Mouse (Mus musculus) cerebellum, postnatal 10 days (tissue): Measurements from ENCODE around the gene Kcna5.

Experiments
- DNase-seq, 2 experiments: peaks; one replicate each; pipeline ENCODE4 v3.0.0; 2021; ENCODE audit warnings: mixed read lengths in 2 of 2

The Kcna5 gene

DNA sequence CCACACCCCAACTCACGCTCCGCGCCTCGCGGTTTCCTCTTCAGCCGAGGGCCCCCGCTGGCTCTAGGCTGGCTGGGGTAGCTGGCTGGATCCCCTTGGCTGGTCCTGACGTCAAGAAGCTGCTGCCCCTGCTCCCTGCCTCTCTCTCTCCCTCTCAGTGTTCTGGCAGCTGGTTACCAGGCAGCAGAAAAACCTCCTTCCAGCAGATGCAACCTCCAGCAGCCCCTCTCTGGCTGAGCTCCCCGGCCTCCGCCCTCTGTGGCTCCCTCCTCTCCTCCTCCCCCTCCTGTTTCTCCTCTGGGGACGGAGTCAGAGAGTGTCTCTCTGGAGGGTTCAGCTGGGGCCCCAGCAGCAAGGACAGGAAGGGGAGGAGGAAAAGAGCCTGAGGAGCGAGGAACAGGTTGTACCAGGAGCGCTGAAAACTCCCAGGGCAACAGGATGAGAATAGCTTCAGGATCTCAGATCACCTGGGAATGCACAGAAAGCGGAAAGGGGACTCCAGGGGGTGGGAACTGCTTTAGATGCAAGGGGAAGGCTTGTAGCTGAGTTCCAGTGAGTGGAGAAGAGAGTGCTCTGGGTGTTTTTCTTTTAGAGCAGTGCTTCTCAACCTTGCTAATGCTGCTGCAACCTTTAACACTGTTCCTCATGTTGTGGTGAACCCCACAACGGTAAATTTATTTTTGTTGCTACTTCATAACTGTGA lies at the start of gene Kcna5:
TSS of gene Kcna5 (minus strand) at position 205 of the 703 bp plus-strand sequence.
- peak; percentile 16 to 32 for DNase-seq

DNA sequence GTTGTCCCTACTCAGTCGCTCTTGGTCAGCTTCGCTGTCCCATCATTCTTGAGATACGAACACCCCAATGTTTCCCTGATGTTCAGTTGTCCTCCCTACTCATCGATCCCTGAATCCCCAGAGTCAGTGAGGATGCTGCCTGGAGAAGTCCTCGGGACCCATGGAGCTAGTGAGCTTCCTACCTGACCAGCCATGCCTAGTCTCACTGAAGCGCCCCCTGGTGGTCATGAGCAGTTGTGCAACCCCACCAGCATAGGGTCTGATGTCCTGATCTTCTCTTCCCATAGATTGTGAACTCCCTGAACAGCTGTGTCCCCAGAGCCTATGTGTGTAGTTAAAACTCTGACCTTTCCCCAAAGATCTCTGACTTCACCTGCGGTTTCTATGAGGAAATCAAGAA lies 47.9 kb upstream of the Kcna5 start:
- peak; percentile 70 to 76 for DNase-seq

DNA sequence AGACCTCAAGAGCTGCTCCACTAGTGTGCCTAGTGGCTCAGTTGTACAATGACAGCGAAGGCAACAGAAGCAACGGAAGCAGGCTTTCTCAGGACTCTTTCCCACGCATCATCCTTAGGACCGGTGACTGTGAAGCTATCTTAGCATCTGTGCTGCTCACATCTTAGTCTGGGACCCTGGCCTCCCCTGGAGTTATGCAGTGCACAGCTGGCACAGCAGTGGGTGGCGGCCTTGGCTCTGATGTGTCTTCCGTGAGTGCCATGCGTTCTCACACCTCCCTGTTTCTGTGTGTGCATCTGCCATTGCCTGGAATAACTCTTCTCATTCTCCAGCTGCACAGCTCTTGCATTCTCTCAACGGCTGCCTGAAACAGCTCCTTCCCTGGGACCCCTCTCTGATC lies 46.4 kb upstream of the Kcna5 start:
- DNase-seq: no peak

DNA sequence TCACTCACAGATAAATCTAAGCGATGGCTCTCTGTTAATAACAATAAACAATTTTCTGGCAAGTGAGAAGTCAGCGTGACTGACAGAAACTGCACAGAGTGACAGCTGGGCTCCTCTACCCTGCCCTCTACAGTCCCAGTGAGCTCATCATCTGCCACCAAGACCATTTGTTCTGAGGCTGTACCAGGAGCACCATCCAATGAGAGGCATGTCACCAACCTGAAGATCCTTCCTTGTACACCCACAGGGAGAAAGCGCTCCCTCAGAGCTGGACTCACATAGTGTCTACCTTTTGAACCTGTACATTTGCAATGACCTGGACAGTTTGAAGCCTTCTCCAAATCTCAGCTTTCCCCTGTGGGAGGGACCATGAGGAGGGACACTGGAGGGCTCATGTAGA lies 45.4 kb upstream of the Kcna5 start:
- DNase-seq: no peak

DNA sequence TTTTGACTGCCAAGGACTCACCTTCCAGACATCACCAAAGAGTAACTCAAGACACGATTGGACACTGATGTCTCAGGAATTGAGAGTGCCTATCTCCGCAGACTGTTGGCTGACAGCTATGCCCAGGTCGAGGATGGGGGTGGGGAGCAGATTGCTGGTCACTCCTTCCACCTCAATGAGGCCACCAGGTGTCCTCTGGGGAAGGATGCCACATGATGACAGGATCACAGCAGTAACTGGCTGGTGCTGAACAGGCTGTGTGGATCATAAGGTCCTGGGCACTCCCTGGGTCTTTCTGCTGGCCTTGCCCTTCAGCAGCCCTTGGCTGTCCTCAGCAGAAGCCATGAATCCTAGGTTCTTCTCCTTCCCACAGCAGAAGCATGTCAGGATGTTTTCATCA lies 42.2 kb upstream of the Kcna5 start:
- peak; percentile 84 to 85 for DNase-seq

DNA sequence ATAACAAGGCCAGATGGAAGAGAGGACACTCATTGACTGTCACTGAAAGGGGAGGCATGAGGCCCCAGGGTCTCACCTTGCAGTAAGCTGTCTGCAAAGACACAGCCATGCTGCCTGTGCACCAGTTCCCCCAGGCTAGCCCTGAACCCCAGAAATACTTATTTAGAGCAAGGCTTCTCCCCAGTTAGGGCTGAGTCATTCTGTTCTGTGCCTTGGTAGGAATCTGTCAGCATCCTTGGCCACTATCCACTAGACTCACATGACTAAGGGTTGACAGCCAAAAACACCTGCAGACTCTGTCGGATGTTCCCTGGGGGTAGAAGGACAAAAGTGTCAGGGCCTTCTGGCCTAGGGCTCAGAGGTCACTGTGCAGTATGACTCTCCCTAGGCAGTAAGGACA lies 41.4 kb upstream of the Kcna5 start:
- DNase-seq: no peak

DNA sequence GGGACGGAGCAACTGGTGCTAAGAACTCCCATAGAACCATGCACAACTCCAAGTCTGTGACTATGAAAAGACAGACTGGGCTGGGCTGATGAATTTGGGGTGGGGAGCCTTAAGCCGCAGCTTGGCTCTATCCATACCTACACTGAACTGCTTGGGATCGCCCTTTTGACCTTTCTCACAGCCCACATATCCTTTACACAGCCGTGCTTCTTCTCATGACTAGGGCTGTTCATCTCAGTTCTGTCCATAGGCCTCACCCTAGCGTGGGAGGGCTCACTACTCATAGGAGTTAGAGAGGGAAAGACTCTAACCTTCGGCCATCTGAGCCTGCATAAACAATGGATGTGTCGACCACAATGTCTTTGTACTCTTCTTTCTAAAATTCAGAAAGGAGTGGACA lies 39.6 kb upstream of the Kcna5 start:
- no peak for DNase-seq

DNA sequence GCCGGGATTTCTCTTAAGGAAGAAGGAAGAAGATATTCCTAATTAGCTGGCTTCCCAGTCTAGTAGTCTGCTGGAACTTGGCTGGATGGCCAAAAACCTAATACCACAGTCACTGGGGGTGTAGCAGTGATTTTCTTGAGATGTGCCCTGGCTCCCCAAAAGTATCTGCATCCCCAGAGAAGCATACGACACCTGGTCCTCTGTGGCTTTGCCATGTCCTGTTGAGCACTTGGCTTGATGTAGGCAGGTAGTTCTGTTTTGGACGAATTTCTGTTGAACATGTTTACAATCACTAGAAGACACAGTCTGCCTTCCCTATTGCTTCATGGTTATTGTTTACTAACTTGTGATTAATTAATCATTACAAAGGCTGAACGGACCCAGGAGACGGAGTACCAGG lies 37.8 kb upstream of the Kcna5 start:
- DNase-seq: peak; percentile 50 to 52

DNA sequence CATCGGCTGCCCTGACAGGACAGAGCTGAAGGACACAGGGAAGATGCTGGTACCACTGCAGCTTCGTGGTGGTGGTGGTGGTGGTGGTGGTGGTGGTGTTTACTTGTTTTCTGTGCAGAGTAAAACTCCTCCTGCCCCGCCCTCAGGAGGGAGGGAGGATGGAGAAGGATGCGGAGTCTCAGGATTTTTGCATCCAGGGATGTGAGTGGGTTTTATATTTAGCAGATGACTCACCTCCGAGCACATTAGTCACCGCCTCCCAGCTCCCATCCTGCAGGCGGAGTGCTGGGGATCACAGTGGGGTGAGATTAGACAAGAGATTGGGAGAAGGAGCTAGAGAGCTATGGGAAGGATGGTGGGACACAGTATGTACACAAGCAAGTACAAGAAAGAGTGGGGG lies 34.6 kb upstream of the Kcna5 start:
- peak in 1 of 2 experiments; percentile 27 for DNase-seq

DNA sequence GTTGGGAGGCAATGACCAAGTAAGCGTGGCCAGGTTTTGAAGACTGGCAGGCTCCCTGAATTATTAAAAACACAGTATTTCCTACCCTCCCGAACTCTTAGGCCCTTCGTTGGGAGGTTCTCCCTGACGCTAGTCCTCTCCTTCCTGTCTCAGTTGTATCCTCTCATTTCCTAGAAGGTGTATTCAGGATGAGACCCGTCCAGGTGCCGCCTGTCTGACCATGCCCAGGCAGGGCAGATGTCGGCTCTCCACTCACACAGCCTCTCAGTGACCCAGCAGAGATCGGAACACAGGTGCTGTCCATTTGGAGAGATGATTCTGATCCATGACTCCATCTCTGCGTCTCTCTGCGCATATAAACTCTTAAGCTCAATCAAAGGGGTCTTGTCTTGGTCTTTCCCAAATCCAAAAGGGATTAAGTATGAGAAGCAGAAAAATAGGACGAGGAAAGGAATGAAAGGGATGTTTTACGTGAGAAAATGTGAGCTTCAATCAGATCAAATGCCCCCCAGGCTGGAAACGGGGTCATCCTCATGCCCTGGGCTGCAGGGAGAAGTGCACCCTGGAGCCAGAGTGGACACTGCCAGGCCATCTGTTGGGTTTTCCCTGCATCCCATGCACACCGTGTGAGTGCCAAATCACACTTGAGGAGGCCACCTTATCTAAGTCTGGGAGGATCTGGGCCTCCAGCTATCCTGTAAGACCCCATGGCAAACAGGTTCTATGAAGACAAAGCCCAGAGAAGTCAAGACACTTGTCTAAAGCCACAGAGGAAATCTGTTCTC lies 33.0 kb upstream of the Kcna5 start:
- DNase-seq: peak; percentile 71 to 80

DNA sequence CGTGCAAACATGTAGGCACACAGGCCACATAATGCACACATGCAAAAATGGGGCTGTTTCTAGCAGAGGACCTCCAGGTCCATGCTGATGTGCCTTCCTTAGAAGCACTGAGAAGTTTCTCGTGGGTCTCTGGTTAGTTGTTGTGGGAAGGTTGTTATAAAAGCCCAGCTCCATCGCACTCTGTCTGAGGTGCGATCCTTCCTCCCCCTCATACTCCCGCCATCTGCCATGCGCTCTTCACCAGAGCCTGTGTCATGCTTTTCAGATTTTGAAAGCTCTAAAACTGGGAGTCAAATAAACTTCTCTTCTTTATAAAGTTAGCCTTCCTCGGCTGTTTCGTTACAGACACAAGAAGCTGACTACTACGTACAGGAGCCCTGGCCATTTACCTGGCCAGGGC lies 32.1 kb upstream of the Kcna5 start:
- DNase-seq: no peak

DNA sequence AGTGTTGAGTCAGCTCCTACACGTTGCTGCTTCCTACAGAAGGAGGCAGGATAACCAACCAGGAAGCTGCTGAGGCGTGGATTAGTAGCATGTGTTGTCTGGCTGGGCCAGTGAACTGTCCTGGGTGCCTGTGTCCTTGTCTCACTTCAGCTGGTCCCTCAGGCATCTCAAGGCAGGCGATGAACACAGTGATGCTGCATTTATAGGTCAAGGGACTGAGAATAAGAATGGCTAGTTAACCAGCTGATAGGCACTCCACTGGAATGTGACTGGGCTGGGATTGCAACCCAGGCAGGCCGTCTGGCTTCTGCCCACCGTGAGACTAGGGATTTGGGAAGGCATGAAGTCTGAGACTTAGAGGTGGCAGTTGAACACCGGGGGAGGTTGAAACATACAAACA lies 29.2 kb upstream of the Kcna5 start:
- no peak for DNase-seq

DNA sequence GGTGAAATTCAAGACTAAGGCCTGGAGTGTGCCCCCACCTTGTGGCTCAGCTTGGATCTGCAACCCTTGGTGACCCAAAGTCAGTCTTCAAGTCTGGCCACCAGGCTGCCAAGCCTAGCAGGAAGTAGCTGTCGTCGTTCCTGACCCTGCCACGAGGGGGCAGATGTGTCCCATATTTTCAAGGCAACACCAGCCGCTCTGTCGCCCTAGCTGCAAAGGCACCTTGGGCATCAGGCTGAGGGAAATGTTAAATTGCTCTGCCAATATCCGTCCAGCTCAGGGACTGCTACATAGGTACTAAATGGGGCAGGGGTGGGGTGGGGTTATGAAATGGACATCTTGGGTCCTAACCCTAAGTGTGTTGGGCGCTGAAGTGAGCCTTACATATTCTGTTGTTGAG lies 28.7 kb upstream of the Kcna5 start:
- peak; percentile 96 to 98 for DNase-seq

DNA sequence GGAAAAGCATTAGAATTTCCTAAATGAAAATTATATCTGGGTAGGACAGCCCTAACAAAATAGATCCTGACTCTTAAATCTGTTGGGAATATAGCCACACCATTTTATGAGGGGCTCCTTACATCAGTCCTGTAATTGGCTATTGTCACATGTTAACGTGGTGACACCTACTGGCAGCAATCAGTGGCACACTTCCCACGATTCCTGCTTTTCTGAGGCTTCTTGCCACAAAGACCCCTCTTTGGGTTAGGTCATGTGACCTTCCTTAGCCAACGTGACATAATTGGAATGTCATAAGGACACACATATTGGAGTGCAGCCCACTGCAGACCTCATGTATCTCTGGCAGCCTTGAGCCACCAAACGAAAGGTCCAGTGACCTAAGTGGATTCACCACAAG lies 26.5 kb upstream of the Kcna5 start:
- DNase-seq: peak; percentile 71 to 77

DNA sequence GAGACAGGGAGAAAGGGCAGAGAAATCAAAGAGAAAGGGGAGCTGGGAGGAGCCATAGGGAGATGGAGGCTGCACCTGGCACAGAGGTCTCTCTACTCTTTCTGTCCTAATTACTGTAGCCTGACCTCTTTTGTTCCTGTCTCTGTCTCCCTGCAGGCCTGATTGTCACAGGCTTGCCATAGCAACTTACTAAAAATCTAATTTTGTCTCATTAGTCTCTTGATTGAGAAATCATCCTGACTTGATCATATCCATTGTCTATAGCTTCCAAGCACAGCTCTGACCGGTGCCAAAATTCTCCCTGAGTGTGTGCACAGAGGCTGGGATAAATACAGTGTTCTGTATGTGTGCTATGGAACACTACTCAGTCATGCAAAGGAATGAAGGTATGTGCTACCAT lies 25.5 kb upstream of the Kcna5 start:
- DNase-seq: no peak

DNA sequence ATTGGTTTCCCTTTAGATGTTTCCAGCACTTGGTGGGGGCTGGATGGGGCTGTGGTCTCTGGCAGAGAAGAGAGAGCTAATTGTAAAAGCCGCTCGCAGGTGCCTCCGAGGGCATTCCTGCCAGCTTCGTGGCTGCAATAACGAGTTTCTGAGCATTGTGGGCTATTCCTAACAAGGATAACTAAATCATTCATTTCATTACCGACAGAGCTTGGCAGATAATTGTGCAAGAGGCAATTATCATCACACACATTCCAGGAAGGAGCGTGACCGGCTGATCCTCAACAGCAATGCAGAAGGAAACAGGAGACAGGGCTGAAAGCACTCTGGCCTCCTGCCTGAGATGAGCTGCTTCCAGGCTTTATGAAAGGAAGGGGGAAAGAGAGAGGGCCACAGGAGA lies 24.8 kb upstream of the Kcna5 start:
- DNase-seq: peak in 1 of 2 experiments; percentile 56

DNA sequence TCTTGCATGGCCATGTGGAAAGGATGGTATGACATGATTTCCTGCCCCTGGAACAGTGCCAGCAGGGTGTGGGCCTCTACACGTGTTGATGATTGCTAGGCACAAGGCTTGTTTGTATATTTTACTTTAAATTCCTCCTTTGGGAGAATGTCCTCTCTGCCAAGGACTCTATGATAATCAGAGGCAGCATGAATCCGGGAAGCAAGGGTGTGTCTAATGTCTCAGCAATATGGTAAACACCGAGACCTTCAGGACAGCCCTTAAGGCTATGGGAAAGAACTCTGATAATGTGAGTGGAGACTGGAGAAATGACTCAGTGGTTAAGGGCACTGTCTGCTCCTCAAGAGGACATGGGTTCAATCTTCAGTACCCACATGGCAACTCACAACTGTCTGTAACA lies 23.1 kb upstream of the Kcna5 start:
- no peak for DNase-seq

DNA sequence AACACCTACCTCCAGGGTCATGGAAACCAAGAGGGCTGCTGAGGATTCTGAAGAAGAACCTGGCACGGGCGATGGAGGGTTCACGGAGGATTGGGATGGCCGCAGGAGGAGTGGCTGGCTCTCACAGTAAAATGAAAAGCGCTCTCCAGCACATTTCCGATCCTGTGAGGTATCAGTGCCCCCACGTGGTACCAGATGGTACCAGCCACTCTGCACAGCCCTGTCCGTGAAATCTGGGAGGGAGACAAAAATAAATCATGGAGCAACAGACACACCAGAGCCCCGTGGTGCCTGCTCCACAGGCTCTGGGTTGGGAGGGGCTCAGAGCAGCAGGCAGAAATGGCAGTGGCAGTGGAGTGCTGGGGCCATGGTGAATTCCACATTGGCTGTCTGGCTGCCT lies 18.6 kb upstream of the Kcna5 start:
- peak; percentile 79 to 82 for DNase-seq

DNA sequence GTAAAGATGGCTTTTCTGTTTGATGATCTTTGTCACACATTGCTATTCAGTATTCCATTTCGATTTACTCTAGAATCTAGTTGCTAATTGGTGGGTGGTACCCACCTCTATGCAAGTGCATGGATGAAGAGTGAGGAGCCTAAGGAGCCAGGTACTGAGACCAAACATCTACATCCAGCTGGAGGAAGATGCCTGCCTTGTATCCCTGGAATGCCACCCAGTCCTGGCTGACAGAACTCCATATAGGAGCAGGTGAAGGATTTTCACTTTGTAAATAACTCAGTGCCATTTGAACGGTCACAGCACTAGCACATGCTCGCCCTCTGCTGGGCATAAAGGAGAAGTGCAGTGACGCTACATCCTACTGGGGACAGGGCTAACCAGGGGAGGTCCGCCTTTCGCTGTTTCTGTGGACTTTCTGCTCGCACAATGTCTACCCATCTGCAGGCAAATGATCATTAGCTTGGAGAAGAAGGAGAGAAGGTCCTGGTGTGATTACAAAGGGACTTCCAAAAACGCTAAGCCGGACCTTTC lies 16.7 kb upstream of the Kcna5 start:
- DNase-seq: peak; percentile 69 to 77

DNA sequence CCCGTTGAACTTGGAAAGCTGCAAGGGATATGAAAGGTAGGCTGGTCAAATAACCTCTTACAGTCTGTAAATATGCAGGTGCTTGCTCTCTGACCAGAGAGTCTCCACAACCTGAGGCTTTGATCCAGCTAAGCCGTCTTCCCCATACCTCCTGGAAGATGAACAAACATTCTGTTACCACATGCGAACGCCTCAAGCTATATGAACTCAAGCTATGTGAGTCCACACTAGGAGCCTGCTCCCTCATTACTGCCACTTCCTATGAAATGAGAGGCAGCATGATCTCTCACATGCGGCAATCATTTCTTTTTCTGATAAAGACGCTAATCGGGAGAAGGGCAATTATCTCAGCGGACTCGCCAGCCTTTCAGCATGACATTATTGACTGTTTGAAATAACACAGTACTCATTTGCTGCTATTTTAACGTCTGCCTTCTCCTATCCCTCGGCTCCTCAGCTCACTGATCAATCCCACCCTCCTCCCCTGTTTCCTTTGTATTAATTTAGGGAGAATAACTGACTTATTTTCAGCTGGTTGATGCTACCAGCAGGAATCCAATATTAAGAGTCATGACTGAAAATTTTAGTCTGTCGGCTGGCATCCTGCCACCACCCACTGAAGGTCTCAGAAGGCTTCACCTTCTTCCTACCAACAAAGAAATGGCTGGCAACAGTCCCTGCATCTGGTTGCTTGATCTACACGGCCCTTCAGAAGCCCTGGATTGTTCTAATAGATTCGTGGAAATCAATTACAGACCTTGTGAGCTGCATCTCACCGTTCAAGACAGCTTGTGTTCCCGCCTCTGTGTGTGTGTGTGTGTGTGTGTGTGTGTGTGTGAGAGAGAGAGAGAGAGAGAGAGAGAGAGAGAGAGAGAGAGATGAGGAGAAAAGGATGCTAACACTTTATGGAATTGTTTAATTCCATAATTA lies 9.2 kb upstream of the Kcna5 start:
- peak in 1 of 2 experiments; percentile 32 for DNase-seq

DNA sequence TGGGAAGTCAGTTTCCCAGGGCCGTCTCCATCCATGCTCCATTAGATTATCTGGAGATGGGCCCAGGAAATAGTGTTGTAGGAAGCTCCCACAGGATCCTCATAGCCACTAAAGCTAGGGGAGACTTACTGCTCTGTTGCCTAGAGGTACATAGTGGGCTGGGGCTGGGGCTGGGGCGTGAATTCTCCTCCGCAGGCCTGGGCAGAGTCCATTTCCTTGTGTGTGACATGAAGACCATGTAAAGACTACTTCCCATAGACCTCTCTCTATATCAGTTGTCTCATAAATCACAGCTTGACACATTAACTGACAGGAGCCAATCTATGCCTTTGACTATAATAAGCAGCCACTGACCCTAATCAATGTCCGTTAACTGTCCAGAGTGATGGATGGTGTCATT lies 7.5 kb upstream of the Kcna5 start:
- no peak for DNase-seq

DNA sequence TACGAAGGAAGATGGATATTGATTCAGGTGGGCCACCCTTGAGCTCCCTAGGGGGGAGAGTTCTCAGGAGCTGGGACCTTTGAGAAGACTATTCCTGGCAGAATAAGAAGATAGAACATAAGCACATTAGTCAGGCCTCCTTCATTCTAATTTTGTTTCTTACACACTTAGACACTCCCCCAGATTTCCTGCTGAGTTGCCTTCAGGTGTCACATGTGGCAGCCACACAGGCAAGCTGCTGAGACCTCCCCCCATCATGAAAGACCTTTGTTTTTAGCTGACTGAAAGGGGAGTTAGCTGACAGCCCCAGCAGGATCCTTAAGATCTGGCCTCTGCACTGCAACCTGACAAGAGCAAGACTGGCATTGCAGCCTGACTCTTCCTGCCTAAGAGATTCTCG lies 2.3 kb upstream of the Kcna5 start:
- DNase-seq: no peak

DNA sequence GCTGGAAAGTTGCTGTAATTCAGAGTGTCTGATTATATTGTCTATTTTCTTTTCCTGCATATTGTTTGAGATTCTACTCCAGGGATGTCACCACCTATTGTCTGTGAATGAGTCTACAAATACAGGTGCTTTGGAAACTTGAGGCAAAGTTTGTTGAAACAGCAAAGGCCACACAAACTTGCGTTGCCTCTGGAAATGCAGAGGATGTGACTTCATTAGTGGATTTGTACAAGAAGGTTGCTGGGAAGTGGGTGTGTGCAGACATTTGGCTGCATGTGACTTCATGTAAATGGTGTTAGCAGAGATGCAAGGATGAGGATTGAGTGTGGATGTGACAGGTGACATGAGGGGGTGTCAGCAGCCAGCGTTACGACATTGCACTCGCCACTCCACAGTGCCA lies 1.7 kb upstream of the Kcna5 start:
- no peak for DNase-seq
